Mouse (Mus musculus) liver, embryonic 15.5 days (tissue): Measurements from ENCODE around the gene Cpne4. TPM values are rescaled to one million over a fixed set of nuclear protein-coding genes. Genes with fewer than 3 reads are reported as not detected.

Source experiments
- ATAC-seq: fragments of 200-750 bp; cut with Nextera tagmentation; 2 replicates; pipeline ENCODE4 v1.8.0; 2017; ENCODE audit warnings: moderate number of reproducible peaks, mild to moderate bottlenecking, moderate library complexity; ENCODE audit not compliant: insufficient read depth
- H3K27ac ChIP-seq: fragments of 300-500 bp; sonication (generic); replicated peaks from 2 replicates; pipeline ENCODE4 v1.5.1; 2015; ENCODE audit warnings: mild to moderate bottlenecking, inconsistent platforms
- H3K27me3 ChIP-seq: fragments of 300-500 bp; sonication (generic); 2 replicates; pipeline ENCODE4 v1.6.1; 2015; ENCODE audit warnings: mild to moderate bottlenecking, inconsistent platforms
- H3K36me3 ChIP-seq: fragments of 300-500 bp; sonication (generic); replicated peaks from 2 replicates; pipeline ENCODE4 v1.6.1; 2015; ENCODE audit warnings: moderate library complexity, mild to moderate bottlenecking, inconsistent platforms
- H3K4me1 ChIP-seq: fragments of 300-500 bp; sonication (generic); replicated peaks from 2 replicates; pipeline ENCODE4 v1.6.1; 2015; ENCODE audit warnings: inconsistent platforms
- H3K4me2 ChIP-seq: fragments of 300-500 bp; sonication (generic); 2 replicates; pipeline ENCODE4 v1.6.1; 2015; ENCODE audit warnings: moderate library complexity, mild to moderate bottlenecking, inconsistent platforms
- H3K4me3 ChIP-seq: fragments of 300-500 bp; sonication (generic); replicated peaks from 2 replicates; pipeline ENCODE4 v1.5.1; 2015; ENCODE audit warnings: mild to moderate bottlenecking, inconsistent platforms
- H3K9ac ChIP-seq: fragments of 300-500 bp; sonication (generic); 2 replicates; pipeline ENCODE4 v1.6.1; 2015; ENCODE audit warnings: moderate library complexity, mild to moderate bottlenecking, inconsistent platforms
- H3K9me3 ChIP-seq: fragments of 300-500 bp; sonication (generic); replicated peaks from 2 replicates; pipeline ENCODE4 v1.6.1; 2016; ENCODE audit warnings: inconsistent platforms
- WGBS: fragments of 180-500 bp; shearing (Covaris S2); methylation state at CpG from one replicate; pipeline ENCODE4 v1.1.7; 2015; ENCODE audit warnings: mixed read lengths; ENCODE audit not compliant: insufficient replicate concordance; 5-methylcytosine and 5-hydroxymethylcytosine counted together
- polyA plus RNA-seq: library from polyadenylated mRNA; unstranded; fragments of >200 nt; fragmentation: Nextera tagmentation; extraction: Ambion mirVana; gene quantifications from 2 replicates; pipeline ENCODE4 v1.2.1, GENCODE M21; 2015

Cpne4 gene
- polyA plus RNA-seq, 1 experiment from 2014 or later = not detected

GRCm38 (mm10) chr9:104814681-104815080 is 267.6 kb downstream of the Cpne4 start:
- no peaks in the 10 kb centered on the region for H3K36me3 ChIP-seq
- WGBS = 40% methylated on average over 2 of the region's 2 CpGs

GRCm38 (mm10) chr9:104828646-104829045 is 281.6 kb downstream of the Cpne4 start:
- ATAC-seq = no peak
- 39% methylated on average over 3 of the region's 3 CpGs for WGBS

More at GRCm38 (mm10) chr9:104814681-104815080, 267.6 kb downstream of the Cpne4 start:
- H3K4me1 ChIP-seq = no peaks in the 10 kb centered on the region
- no peak overlapping the region for H3K9ac ChIP-seq
- H3K4me3 ChIP-seq = no peak overlapping the region
- ATAC-seq = no peak
- H3K4me2 ChIP-seq = no peak overlapping the region
- H3K27me3 ChIP-seq = no peaks in the 10 kb centered on the region
- no peak overlapping the region for H3K27ac ChIP-seq
- no peaks in the 10 kb centered on the region for H3K9me3 ChIP-seq

GRCm38 (mm10) chr9:104832934-104833539 is 286.0 kb downstream of the Cpne4 start:
- whole genome bisulfite sequencing = 61% methylated on average over 5 of the region's 5 CpGs
- Histone ChIP-seq H3K36me3 (no peaks in the 10 kb centered on the region), H3K9me3 (no peaks in the 10 kb centered on the region), H3K4me3 (no peak overlapping the region), H3K4me1 (no peaks in the 10 kb centered on the region), H3K27me3 (no peaks in the 10 kb centered on the region), H3K27ac (no peak overlapping the region), H3K9ac (no peak overlapping the region), H3K4me2 (no peak overlapping the region)
- ATAC-seq = no peak

More at GRCm38 (mm10) chr9:104828646-104829045, 281.6 kb downstream of the Cpne4 start:
- no peak overlapping the region for H3K27ac ChIP-seq
- no peaks in the 10 kb centered on the region for H3K9me3 ChIP-seq
- H3K4me2 ChIP-seq = no peak overlapping the region
- H3K27me3 ChIP-seq = no peaks in the 10 kb centered on the region
- no peaks in the 10 kb centered on the region for H3K36me3 ChIP-seq
- no peaks in the 10 kb centered on the region for H3K4me1 ChIP-seq
- no peak overlapping the region for H3K9ac ChIP-seq
- H3K4me3 ChIP-seq = no peak overlapping the region

GRCm38 (mm10) chr9:104837931-104838330 is 290.8 kb downstream of the Cpne4 start:
- Histone ChIP-seq H3K27ac (no peak overlapping the region), H3K4me3 (no peak overlapping the region), H3K36me3 (no peaks in the 10 kb centered on the region), H3K4me1 (no peaks in the 10 kb centered on the region), H3K27me3 (no peaks in the 10 kb centered on the region), H3K9me3 (no peaks in the 10 kb centered on the region), H3K9ac (no peak overlapping the region), H3K4me2 (no peak overlapping the region)
- 56% methylated on average over 1 of the region's 1 CpGs for WGBS
- ATAC-seq = no peak

GRCm38 (mm10) chr9:104841278-104841677 is 294.2 kb downstream of the Cpne4 start:
- H3K4me3 ChIP-seq = no peak overlapping the region
- no peaks in the 10 kb centered on the region for H3K9me3 ChIP-seq
- H3K4me1 ChIP-seq = no peaks in the 10 kb centered on the region
- no peaks in the 10 kb centered on the region for H3K36me3 ChIP-seq
- no peaks in the 10 kb centered on the region for H3K27me3 ChIP-seq
- no peak for ATAC-seq
- no peak overlapping the region for H3K4me2 ChIP-seq
- H3K27ac ChIP-seq = no peak overlapping the region
- H3K9ac ChIP-seq = no peak overlapping the region
- 43% methylated on average over 1 of the region's 1 CpGs for WGBS

GRCm38 (mm10) chr9:104845226-104845930 is 298.3 kb downstream of the Cpne4 start:
- Histone ChIP-seq H3K27ac (no peak overlapping the region), H3K9ac (no peak overlapping the region), H3K4me2 (no peak overlapping the region), H3K4me1 (no peaks in the 10 kb centered on the region), H3K27me3 (no peaks in the 10 kb centered on the region), H3K9me3 (no peaks in the 10 kb centered on the region), H3K36me3 (no peaks in the 10 kb centered on the region), H3K4me3 (no peak overlapping the region)
- WGBS = 33% methylated on average over 2 of the region's 2 CpGs
- ATAC-seq = no peak

GRCm38 (mm10) chr9:104853701-104854100 is 306.6 kb downstream of the Cpne4 start:
- no peak for ATAC-seq
- H3K4me2 ChIP-seq = no peak overlapping the region
- no peaks in the 10 kb centered on the region for H3K4me1 ChIP-seq
- H3K9ac ChIP-seq = no peak overlapping the region
- H3K27ac ChIP-seq = no peak overlapping the region
- no peaks in the 10 kb centered on the region for H3K36me3 ChIP-seq
- no peak overlapping the region for H3K4me3 ChIP-seq
- H3K27me3 ChIP-seq = no peaks in the 10 kb centered on the region
- H3K9me3 ChIP-seq = no peaks in the 10 kb centered on the region
- WGBS = 53% methylated on average over 3 of the region's 3 CpGs

- Histone ChIP-seq H3K4me1 (no peaks in the 10 kb centered on the region), H3K27ac (no peak overlapping the region), H3K36me3 (no peaks in the 10 kb centered on the region), H3K27me3 (no peaks in the 10 kb centered on the region), H3K4me2 (no peak overlapping the region), H3K9ac (no peak overlapping the region), H3K4me3 (no peak overlapping the region), H3K9me3 (no peaks in the 10 kb centered on the region)
- no peak for ATAC-seq
- 48% methylated on average over 6 of the region's 6 CpGs for WGBS
Measured at GRCm38 (mm10) chr9:104854245-104854921, 307.3 kb downstream of the Cpne4 start.

GRCm38 (mm10) chr9:104865830-104866229 is 318.7 kb downstream of the Cpne4 start:
- Histone ChIP-seq H3K4me1 (no peaks in the 10 kb centered on the region), H3K9ac (no peak overlapping the region), H3K4me3 (no peak overlapping the region), H3K9me3 (no peaks in the 10 kb centered on the region), H3K36me3 (no peaks in the 10 kb centered on the region), H3K27ac (no peak overlapping the region), H3K4me2 (no peak overlapping the region), H3K27me3 (no peaks in the 10 kb centered on the region)
- ATAC-seq = no peak
- WGBS = 33% methylated on average over 1 of the region's 1 CpGs

- Histone ChIP-seq H3K4me3 (no peak overlapping the region), H3K9me3 (no peaks in the 10 kb centered on the region), H3K27ac (no peak overlapping the region), H3K36me3 (no peaks in the 10 kb centered on the region), H3K4me1 (no peaks in the 10 kb centered on the region), H3K9ac (no peak overlapping the region), H3K4me2 (no peak overlapping the region), H3K27me3 (no peaks in the 10 kb centered on the region)
- ATAC-seq = no peak
- WGBS = 49% methylated on average over 4 of the region's 4 CpGs
Measured at GRCm38 (mm10) chr9:104872586-104872985, 325.5 kb downstream of the Cpne4 start.

- Histone ChIP-seq H3K9ac (no peak overlapping the region), H3K9me3 (no peaks in the 10 kb centered on the region), H3K27me3 (no peaks in the 10 kb centered on the region), H3K4me2 (no peak overlapping the region), H3K4me3 (no peak overlapping the region), H3K36me3 (no peaks in the 10 kb centered on the region), H3K4me1 (no peaks in the 10 kb centered on the region), H3K27ac (no peak overlapping the region)
- no peak for ATAC-seq
- WGBS = 58% methylated on average over 3 of the region's 3 CpGs
Measured at GRCm38 (mm10) chr9:104874157-104874556, 327.1 kb downstream of the Cpne4 start.
